Mouse (Mus musculus) G1E (cell line): ENCODE data around the gene Kifc1.
"Not testable (repeated sequence)": the region's sequence is repeated elsewhere in the genome, so short reads cannot be mapped to it uniquely, and the experiment has no call there.

Experiments used
- CTCF ChIP-seq: IDR thresholded peaks from 2 replicates; pipeline ENCODE4 v1.5.1; 2012; ENCODE audit warnings: low read depth, low read length, inconsistent platforms, mixed read lengths
- GATA1 ChIP-seq: IDR thresholded peaks from 2 replicates; pipeline ENCODE4 v1.6.1; 2012; ENCODE audit warnings: borderline replicate concordance, low read length, inconsistent platforms, mixed read lengths
- GATA2 ChIP-seq: IDR thresholded peaks from 2 replicates; pipeline ENCODE4 v1.6.1; 2012; ENCODE audit warnings: low read depth, low read length, inconsistent platforms, borderline replicate concordance
- POLR2AphosphoS5 ChIP-seq: IDR thresholded peaks from 2 replicates; pipeline ENCODE4 v1.6.1; 2012; ENCODE audit warnings: low read depth, low read length, inconsistent platforms; ENCODE audit not compliant: insufficient replicate concordance
- TAL1 ChIP-seq: conservative IDR thresholded peaks from 2 replicates; pipeline ENCODE4 v1.6.1; 2012; ENCODE audit warnings: low read depth, low read length, inconsistent platforms, mixed read lengths

- TF ChIP-seq TAL1, CTCF, GATA2, GATA1, POLR2AphosphoS5: not testable (repeated sequence)
These were observed 6.1 kb downstream of the Kifc1 start for GRCm38 (mm10) chr17:33884320-33884719.
